Mouse (Mus musculus): ENCODE measurements around the gene Fcrla.

DNA sequence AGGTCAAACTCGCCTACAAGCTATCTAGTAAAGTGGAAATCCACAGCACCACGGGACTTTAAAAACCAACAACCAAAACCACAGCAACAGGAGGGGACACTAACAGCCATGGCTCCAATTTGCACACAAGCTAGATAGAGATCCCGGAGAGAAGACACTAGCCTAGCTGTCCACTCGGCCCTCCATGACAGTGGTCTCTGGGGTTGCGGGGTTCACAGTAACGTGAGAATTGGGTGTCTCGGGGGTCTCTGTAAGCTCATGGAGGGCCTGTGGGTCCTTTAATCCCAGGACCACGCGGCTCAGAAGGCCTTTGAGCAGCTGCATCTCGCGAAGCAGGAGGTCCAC is 20.3 kb downstream of the Fcrla start:
- TF ChIP-seq EP300 (IDR thresholded peaks at IDR 0.05; ENCODE audit: insufficient read depth, low read depth, low read length) (no peak), CTCF (IDR thresholded peaks at IDR 0.05) (no peak), POLR2A (IDR thresholded peaks at IDR 0.05; ENCODE audit: insufficient read depth, low read depth, low read length) (no peak)

Data from heart, adult 2 months (tissue).